Mouse (Mus musculus) brain, adult 2 months (tissue): ENCODE data around the gene Sipa1l1.

ENCODE experiments used
- DNase-seq: peaks from one replicate; pipeline ENCODE4 v3.0.0; 2011; ENCODE audit warnings: low read depth, low spot score

Sipa1l1 gene

GRCm38 (mm10) chr12:82334550-82334949 lies 165.4 kb downstream of the Sipa1l1 start:
- DNase-seq, result peak; percentile 68

GRCm38 (mm10) chr12:82335095-82335494 lies 166.0 kb downstream of the Sipa1l1 start:
- DNase-seq, result peak; percentile 78

GRCm38 (mm10) chr12:82338550-82338949 lies 169.4 kb downstream of the Sipa1l1 start:
- DNase-seq, result no peak

GRCm38 (mm10) chr12:82339221-82339861 lies 170.2 kb downstream of the Sipa1l1 start:
- peak; percentile 90 for DNase-seq

- peak; percentile 53 for DNase-seq
These were observed 171.2 kb downstream of the Sipa1l1 start for GRCm38 (mm10) chr12:82340196-82340918.

- peak; percentile 58 for DNase-seq
These were observed 172.1 kb downstream of the Sipa1l1 start for GRCm38 (mm10) chr12:82341181-82341580.

GRCm38 (mm10) chr12:82341696-82342095 lies 172.6 kb downstream of the Sipa1l1 start:
- no peak for DNase-seq

GRCm38 (mm10) chr12:82350082-82350481 lies 181.0 kb downstream of the Sipa1l1 start:
- no peak for DNase-seq

- no peak for DNase-seq
These were observed 181.8 kb downstream of the Sipa1l1 start for GRCm38 (mm10) chr12:82350891-82351290.

- no peak for DNase-seq
These were observed 184.5 kb downstream of the Sipa1l1 start for GRCm38 (mm10) chr12:82353660-82354059.

- DNase-seq, result no peak
These were observed 186.5 kb downstream of the Sipa1l1 start for GRCm38 (mm10) chr12:82355419-82356149.

- no peak for DNase-seq
These were observed 187.4 kb downstream of the Sipa1l1 start for GRCm38 (mm10) chr12:82356476-82356875.

- DNase-seq, result no peak
These were observed 188.3 kb downstream of the Sipa1l1 start for GRCm38 (mm10) chr12:82357431-82357830.

GRCm38 (mm10) chr12:82362796-82363195 lies 193.7 kb downstream of the Sipa1l1 start:
- DNase-seq, result no peak

GRCm38 (mm10) chr12:82364186-82364585 lies 195.1 kb downstream of the Sipa1l1 start:
- DNase-seq, result no peak

- no peak for DNase-seq
These were observed 196.3 kb downstream of the Sipa1l1 start for GRCm38 (mm10) chr12:82365276-82365875.

- DNase-seq, result no peak
These were observed 197.6 kb downstream of the Sipa1l1 start for GRCm38 (mm10) chr12:82366754-82367153.

- DNase-seq, result peak; percentile 82
These were observed 198.2 kb downstream of the Sipa1l1 start for GRCm38 (mm10) chr12:82367345-82367744.

- DNase-seq, result peak; percentile 61
These were observed 198.9 kb downstream of the Sipa1l1 start for GRCm38 (mm10) chr12:82367986-82368385.

GRCm38 (mm10) chr12:82369402-82370160 lies 200.5 kb downstream of the Sipa1l1 start:
- DNase-seq, result peak; percentile 68

- DNase-seq, result no peak
These were observed 202.1 kb downstream of the Sipa1l1 start for GRCm38 (mm10) chr12:82371266-82371665.
